Mouse (Mus musculus): ENCODE data around the gene Sgpp2. TPM values are rescaled to one million over a fixed set of nuclear protein-coding genes. Genes with fewer than 3 reads are reported as not detected.

Sgpp2 gene
- total RNA-seq, 2 experiments from 2014 or later = 3.5 to 4.5 TPM

GRCm38 (mm10) chr1:78329861-78330260 is 19.7 kb downstream of the Sgpp2 start:
- intact Hi-C loops (cut with DNase I) = no loop called here
- no peak for DNase-seq (ENCODE audit: low spot score in 2 of 2)

DNA sequence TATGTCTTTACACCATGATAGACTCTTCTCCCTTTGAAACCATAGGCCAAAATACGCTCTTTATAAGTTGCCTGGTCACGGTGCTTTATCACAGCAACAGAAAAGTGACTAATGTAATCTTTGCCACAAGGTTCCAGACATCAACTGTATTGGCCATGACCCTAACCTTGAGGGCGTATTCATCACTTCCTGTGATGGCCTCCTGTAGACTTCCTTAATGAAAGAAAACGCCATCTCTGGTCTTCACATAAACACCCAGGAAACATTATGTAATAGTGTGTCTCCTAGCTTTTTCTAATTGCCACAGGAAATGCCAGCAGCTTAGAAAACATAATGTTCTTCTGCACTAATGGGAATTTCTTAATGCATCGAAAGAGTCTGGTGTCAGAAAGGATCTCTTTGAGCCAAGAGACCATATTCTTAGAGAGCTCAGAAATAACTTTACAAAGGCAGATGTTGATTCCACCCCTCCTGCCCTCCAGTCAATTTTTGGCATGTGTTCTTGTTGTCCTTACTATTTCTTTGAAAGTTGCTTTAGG is 20.5 kb downstream of the Sgpp2 start:
- DNase-seq (ENCODE audit: low spot score in 2 of 2) = no peak
- intact Hi-C loops (cut with DNase I) = no loop called here

- no peak for DNase-seq (ENCODE audit: low spot score in 2 of 2)
- intact Hi-C loops (cut with DNase I) = no loop called here
Measured at GRCm38 (mm10) chr1:78337726-78338125, 27.6 kb downstream of the Sgpp2 start.

GRCm38 (mm10) chr1:78338212-78338611 is 28.1 kb downstream of the Sgpp2 start:
- intact Hi-C loops (cut with DNase I) = no loop called here
- peak; percentile 12 to 23 for DNase-seq (ENCODE audit: low spot score in 2 of 2)

- no peak for DNase-seq (ENCODE audit: low spot score in 2 of 2)
- intact Hi-C loops (cut with DNase I) = no loop called here
Measured at GRCm38 (mm10) chr1:78339941-78340340, 29.8 kb downstream of the Sgpp2 start.

DNA sequence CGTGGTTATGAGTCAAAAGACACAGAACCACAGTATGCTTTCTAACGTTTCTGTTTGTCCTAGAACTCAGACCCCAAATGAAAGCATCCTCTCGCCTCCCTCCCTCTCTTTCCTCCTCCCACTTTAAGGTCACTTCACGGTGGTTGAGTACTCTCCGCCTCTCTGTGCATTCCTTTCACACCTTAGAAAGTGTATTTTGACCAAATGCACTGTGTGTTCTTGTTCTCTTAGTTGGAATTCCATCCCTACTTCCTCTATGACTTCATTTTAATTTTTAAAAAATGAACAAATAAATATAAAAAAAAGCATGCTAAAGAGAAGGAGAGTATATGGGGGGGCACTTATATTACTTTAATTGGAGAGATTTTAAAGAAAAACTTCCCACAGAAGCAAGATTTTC is 30.4 kb downstream of the Sgpp2 start:
- intact Hi-C loops (cut with DNase I) = no loop called here

GRCm38 (mm10) chr1:78347317-78347806 is 37.2 kb downstream of the Sgpp2 start:
- DNase-seq (ENCODE audit: low spot score in 2 of 2) = no peak
- intact Hi-C loops (cut with DNase I) = no loop called here

More for the DNA sequence above, 30.4 kb downstream of the Sgpp2 start:
- DNase-seq (ENCODE audit: low spot score in 2 of 2) = no peak

- DNase-seq (ENCODE audit: low spot score in 2 of 2) = no peak
- intact Hi-C loops (cut with DNase I) = no loop called here
Measured at GRCm38 (mm10) chr1:78349219-78349618, 39.1 kb downstream of the Sgpp2 start.

DNA sequence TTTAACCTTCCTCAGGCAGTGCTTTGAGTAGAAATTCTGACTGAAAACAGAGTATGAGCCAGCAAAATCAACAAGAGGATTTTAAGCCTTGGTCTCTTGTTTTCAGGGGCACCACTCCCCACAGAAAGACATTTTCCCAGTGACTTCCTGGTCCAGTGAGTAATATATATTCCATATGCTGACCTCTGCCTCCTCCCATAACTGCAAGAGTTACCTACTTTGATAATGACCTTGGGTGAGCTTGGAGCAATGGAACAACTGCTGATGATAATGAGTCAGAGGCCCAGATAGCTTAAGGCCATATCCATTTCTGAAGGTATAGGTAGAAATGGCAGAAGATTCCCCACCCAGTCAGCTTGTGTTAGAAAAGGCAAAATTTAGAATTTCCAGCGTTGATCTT is 43.1 kb downstream of the Sgpp2 start:
- no peak for DNase-seq (ENCODE audit: low spot score in 2 of 2)
- intact Hi-C loops (cut with DNase I) = no loop called here

- intact Hi-C loops (cut with DNase I) = no loop called here
- no peak for DNase-seq (ENCODE audit: low spot score in 2 of 2)
Measured at GRCm38 (mm10) chr1:78355123-78355522, 45.0 kb downstream of the Sgpp2 start.

DNA sequence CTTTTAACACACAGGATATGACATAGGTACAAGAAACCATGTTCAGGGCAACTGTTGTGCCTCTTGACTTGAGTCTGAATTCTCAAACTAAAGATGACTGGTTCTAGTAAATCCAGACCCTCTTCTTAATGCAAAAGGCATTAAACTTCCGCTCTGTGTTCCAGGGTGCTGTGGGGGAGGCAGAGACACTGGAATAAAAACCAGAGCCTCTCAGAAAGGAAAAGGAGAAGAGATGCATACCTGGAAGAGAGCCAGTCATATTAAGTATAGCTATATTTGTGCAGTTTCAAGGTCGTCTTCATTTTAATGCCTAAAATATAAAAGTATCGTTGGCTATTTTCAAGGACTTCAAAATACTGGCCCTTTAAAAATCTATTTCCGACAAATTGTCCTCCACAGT is 47.3 kb downstream of the Sgpp2 start:
- DNase-seq (ENCODE audit: low spot score in 2 of 2) = no peak
- intact Hi-C loops (cut with DNase I) = no loop called here

- DNase-seq (ENCODE audit: low spot score in 2 of 2) = no peak
- intact Hi-C loops (cut with DNase I) = no loop called here
Measured at GRCm38 (mm10) chr1:78357868-78358267, 47.7 kb downstream of the Sgpp2 start.

DNA sequence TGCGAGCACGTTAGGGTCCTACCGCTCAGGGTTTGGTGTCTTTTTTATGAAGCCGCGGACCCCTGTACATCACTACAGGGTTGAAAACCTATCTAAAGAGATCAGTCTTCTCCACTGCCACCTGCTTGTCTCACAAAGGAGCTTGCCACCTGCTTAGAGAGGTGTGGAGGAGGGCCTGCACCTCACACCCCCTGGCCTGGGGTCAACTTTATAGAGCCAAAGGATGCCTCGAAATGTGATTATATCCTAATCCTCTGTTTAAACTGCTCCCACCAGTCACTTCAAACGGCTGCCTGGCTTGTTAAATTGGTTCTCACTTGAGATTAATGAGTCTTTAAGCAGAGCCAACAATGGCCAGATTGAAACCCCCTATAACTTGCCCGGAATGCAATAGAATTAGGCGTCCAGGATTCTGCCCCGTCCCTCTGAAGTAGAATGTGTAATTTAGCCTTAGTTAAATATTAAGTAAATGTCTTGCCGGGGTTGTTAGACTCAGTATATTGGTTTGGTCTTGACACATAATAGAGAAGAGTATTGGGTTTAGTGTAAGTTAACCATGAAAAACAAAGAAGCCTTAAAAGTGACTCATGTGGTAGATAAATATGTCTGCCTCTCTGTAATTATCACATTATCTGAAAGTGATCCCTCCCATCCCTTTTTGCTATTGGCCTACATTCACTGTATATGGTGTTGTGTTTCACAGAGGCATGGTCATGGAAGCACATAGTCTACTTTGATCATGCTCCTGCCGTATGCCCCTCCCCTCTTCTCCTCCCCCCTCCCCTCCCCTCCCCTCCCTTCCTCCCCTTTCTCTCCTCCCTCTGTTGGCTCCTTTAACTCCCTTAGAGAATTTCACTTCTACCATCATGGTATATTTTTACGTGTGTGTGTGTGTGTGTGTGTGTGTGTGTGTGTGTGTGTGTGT is 54.1 kb downstream of the Sgpp2 start:
- DNase-seq (ENCODE audit: low spot score in 2 of 2) = no peak
- intact Hi-C loops (cut with DNase I) = no loop called here

GRCm38 (mm10) chr1:78367806-78368205 is 57.7 kb downstream of the Sgpp2 start:
- intact Hi-C loops (cut with DNase I) = no loop called here
- DNase-seq (ENCODE audit: low spot score in 2 of 2) = no peak

DNA sequence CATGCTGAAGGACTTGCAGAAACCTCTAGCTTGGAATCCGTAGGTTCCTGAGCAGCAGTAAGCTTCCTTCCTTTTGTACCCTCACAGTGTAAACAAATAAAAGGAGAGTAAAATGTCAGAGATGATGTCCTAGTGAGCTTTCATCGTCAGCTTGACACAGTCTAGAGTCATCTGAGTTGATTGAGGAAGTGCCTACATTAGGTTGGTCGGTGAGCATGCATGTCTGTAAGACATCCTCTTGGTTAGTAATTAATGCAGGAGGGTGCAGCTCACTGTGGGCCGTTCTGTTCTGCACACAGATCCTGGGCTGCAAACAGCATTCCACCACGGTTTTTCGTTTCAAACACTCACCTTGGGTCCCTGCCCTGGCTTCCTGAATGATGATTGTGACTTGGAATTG is 60.0 kb downstream of the Sgpp2 start:
- intact Hi-C loops (cut with DNase I) = no loop called here
- DNase-seq (ENCODE audit: low spot score in 2 of 2) = no peak

DNA sequence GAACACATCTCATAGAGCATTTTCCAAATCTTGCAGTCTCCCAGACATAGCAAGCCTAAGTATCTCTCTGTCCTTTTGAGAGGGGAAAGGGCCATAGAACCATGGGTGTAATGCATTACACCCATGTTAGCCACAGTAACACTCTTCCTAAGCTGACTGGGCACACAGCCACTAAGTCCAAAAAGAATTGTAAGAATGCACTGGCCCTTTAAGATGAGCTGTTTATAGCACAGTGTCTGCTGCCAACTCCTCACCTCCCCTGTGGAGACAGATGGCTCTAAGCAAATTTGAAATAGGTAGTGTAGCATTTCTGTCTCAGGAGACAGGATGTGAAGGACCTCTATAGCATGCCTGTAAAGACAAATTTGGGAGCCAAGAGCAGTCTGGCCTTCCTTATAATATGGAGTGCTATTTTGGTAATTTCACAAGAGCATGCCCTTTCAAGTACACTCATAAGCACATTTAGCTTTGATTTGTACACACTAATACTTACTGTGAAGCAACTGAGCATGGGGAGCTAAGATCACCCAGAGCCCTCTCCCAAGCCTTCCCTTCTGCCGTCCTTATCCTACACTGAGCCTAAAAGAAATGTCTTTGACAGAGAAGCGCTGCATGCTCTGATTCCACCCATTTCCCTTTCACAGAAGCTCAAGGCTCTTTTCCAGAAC is 61.6 kb downstream of the Sgpp2 start:
- intact Hi-C loops (cut with DNase I) = no loop called here
- DNase-seq (ENCODE audit: low spot score in 2 of 2) = peak; percentile 41 to 55

DNA sequence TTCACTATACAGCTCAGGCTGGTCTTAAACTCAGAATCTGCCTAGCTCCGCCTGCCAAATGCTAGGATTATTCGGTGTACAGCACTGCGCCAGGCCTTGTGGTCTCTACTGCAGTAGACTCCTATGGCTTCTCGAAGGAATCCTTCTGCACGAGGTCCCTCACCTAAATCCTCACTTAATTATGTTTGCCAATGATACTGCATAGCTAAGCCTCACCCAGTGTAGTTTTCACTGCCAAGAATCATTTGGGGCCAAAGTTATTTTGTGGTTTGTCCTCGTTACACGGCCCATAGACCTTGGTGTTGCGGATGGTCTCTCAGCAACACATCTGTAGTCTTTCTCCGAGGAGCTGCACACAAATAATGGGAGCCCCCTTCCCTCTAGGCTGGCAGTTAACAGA is 62.2 kb downstream of the Sgpp2 start:
- intact Hi-C loops (cut with DNase I) = no loop called here
- no peak for DNase-seq (ENCODE audit: low spot score in 2 of 2)

GRCm38 (mm10) chr1:78373836-78374235 is 63.7 kb downstream of the Sgpp2 start:
- intact Hi-C loops (cut with DNase I) = no loop called here
- no peak for DNase-seq (ENCODE audit: low spot score in 2 of 2)

GRCm38 (mm10) chr1:78375058-78375457 is 64.9 kb downstream of the Sgpp2 start:
- no peak for DNase-seq (ENCODE audit: low spot score in 2 of 2)
- intact Hi-C loops (cut with DNase I) = no loop called here

- DNase-seq (ENCODE audit: low spot score in 2 of 2) = peak in 1 of 2 experiments; percentile 9
- intact Hi-C loops (cut with DNase I) = no loop called here
Measured at GRCm38 (mm10) chr1:78380950-78381349, 70.8 kb downstream of the Sgpp2 start.
